Mouse (Mus musculus): ENCODE measurements around the gene Fam217b.

Fam217b gene

GRCm38 (mm10) chr2:178414261-178415149 lies at the start of gene Fam217b, which contains the start of gene Ppp1r3d:
Gene Fam217b, plus strand, starts transcription at chr2:178414524.
Gene Ppp1r3d, minus strand, starts transcription at chr2:178414472.
- peak; percentile 5 for DNase-seq (ENCODE audit: low read depth, low spot score)

DNA sequence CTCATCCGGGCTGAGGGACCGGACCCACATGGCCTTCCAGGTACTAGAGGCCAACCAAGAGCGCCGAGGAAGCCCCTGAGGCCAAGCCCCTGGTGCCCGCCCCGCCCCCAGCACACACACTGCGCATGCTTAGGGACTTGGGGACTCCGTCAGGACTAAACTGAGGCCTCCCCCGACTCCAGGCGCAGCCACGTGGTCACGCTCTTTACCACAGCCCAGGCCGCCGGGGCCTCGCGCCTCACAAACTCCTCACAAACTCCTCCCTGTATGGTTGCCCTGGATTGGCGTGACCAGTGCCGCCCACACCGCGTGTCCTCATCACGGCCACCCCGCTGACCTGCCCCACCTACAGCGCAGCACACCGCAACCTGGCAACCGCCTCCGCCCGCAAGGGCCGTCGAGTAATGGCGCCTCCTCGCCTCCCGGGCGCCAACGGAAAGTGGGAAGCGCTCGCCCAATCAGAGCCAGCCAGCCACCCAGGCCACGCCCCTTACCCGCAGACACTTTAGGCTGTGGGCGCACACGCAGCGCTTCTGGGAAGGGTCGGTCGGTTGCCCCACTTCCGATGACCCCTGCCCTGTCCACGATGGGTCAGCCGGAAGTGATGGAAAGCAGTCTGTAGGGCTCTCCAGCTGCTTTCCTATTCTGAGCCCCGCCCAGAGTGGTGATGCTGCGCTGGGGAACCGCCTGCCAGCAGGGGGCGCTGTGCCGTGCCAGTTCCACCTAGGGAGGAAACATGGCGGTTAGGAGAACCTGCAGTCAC lies 7.1 kb upstream of the Fam217b start, which contains the start of gene Sycp2:
TSS of gene Sycp2 (minus strand) at position 633 of the 763 bp plus-strand sequence.
- no peak for DNase-seq (ENCODE audit: low read depth, low spot score)

DNA sequence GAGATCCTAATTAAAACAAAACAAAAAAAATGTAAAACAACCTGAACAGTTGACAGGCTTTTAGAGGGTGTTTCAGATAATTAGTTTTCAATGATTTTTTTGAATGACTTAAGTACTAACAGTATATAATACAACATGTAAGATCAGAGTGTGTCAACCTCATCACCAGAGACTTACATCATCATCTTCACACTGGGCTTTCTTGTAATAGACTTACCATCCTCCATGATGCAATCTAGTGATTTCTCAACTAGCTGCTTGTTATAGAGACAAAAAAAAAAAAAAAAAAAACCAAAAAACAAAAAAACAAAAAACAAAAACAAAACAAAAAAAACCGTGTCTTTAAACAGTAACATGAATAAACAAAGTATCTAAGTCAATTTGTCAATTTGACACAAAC lies 5.3 kb upstream of the Fam217b start:
- DNase-seq (ENCODE audit: low read depth, low spot score): no peak

- DNase-seq (ENCODE audit: low read depth, low spot score): no peak
Observed at GRCm38 (mm10) chr2:178410286-178410685, 4.0 kb upstream of the Fam217b start.

GRCm38 (mm10) chr2:178412598-178412997 lies 1.7 kb upstream of the Fam217b start:
- DNase-seq (ENCODE audit: low read depth, low spot score): no peak

DNA sequence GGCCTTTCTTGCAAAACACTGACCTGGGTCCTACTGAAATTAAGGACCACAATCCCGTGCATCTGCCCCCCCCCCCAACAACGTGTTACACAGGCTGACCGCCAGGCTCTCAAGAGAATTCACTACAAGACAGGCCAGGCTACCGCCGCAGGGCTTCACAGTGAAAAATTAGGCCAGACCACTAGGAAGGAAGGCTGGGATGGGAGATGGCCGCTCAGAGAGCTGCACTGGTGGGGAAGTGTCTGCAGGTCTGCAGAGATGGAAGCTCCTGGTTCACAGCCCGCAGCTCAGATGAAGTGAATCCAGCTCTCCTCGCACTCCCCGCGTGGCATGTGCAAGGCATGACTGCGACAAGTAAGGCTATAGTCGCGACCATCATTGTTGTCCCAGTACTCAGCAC lies 1.2 kb upstream of the Fam217b start:
- no peak for DNase-seq (ENCODE audit: low read depth, low spot score)

- no peak for DNase-seq (ENCODE audit: low read depth, low spot score)
Observed at GRCm38 (mm10) chr2:178413481-178414260, 653 bp upstream of the Fam217b start.

DNA sequence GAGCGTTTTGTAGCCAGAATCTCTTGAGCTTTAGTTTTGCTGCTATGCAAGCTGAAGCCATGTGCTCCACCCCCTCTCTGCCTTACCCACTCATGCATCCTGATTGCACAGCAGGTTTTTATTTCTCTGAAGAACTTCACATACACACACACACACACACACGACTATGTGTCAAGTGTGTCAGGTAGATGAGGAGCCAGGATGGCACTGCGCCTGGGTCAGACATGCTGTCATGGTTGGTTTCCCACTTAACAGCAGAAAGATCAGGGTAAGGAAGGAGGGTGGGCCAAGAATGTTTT lies 775 bp downstream of the Fam217b start:
- no peak for DNase-seq (ENCODE audit: low read depth, low spot score)

DNA sequence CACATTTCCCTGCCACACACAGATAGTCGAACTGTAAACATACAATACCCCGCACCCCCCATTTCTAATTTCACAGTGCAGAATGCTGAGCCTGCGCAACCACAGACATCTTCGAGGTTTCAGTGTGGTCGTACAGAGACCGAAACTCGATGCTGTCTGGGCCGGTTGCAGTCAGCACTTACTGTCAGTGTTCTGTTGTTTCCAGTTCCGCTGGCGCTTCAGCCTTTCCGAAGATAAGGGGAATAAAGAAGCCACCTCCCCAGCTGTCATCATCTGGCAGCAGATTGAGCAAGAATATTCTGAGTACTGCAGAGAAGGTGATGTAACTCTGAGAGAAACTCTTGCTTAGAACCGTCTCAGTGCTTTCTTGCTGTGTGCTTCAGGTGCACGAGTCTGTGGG lies 2.1 kb downstream of the Fam217b start:
- DNase-seq (ENCODE audit: low read depth, low spot score): no peak

- DNase-seq (ENCODE audit: low read depth, low spot score): no peak
Observed at GRCm38 (mm10) chr2:178416970-178417369, 2.6 kb downstream of the Fam217b start.

GRCm38 (mm10) chr2:178420576-178420975 lies 6.3 kb downstream of the Fam217b start:
- DNase-seq (ENCODE audit: low read depth, low spot score): no peak

DNA sequence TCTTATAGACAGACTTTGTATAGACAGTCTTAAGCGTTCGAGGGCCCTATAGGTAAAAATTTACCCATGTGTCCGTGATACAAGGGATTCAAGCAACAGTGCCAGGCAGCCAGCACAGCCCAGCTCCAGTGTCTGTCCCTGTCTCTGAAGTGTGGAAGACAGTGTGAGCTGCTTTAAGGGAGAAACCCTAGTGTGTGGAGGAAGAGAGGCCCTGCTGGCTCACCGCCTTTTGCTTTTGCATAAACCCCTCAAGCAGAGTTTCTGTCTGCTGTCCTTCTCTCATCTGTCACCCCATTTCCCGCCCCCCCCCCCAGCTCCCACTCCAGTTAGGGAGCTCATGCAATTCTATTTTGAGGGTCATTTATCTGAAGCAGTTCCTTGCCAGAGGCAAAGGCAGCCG lies 7.3 kb downstream of the Fam217b start:
- DNase-seq (ENCODE audit: low read depth, low spot score): no peak

DNA sequence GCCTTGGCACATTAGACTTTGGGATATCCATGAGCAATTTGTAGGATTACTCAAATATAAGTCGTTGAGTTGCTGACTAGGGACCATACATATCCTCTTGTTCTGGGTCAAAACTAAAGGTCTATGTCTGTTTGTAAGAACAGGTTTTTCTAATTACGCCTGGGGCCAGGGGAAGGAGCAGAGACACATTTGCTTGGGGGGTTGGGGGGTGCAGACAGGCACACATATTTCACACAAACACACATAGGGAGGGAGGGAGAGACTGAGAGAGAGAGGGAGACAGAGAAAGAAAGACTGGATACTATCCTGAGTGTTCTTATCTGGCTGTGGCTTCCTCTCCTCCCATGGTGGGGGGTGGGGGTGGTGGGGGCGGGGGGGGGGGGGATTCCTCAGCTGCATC lies 7.9 kb downstream of the Fam217b start:
- no peak for DNase-seq (ENCODE audit: low read depth, low spot score)

DNA sequence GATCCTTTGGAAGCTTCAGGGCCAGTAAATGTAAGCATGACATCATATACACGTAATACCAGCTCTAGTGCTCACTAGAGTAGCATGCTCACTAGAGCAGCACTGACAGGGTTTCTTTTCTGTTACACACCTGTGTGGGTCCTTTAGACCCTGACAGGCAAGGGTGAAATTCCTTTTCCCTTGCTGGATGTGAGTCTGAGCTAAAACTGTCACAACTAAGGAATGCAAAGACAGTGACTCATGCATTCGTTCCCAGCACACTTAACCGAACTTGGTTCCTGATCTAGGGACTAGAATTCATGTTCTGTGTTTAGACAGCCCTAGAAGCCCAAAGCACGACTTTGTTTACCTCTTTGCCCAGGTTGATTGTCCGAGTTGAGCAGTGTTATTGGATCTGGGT lies 8.9 kb downstream of the Fam217b start:
- DNase-seq (ENCODE audit: low read depth, low spot score): no peak

DNA sequence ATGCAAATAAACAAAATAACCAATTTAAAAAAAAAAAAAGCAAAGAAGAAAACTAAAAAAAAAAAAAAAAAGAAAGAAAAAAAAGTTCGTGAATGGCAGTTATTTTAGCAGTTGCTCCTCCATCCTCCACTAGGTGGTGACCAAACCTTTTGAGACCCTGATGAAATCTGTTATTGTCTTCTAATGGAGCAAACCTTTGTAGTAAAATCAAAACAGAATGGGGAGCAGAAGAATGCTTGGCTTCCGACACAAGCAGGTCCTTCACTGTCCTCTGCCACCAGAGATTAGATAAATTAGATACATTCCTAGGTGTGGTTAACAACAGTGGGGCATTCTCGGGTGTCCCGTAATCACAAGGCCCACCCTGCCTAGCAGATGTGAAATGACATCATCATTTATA lies 11.9 kb downstream of the Fam217b start:
- no peak for DNase-seq (ENCODE audit: low read depth, low spot score)

DNA sequence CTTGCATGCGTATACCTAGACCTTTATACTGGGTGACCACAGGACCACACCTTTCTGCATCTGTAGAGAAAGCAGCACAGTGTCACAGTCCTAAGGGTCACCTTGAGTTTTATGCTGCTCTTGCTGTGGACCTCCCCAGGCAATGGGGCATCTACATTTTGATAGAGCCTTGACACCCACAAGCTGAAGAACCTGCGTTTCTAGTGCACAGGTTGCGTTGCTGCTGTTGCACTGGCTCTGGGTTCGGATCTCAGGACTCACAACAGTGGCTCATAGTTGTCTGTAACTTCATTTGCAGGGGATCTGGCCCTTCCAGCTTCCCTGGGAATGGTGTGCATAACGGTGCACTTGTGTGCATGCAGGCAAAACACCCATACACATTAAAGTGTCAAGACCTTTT lies 12.9 kb downstream of the Fam217b start:
- no peak for DNase-seq (ENCODE audit: low read depth, low spot score)

- no peak for DNase-seq (ENCODE audit: low read depth, low spot score)
Observed at GRCm38 (mm10) chr2:178428183-178428582, 13.9 kb downstream of the Fam217b start.

DNA sequence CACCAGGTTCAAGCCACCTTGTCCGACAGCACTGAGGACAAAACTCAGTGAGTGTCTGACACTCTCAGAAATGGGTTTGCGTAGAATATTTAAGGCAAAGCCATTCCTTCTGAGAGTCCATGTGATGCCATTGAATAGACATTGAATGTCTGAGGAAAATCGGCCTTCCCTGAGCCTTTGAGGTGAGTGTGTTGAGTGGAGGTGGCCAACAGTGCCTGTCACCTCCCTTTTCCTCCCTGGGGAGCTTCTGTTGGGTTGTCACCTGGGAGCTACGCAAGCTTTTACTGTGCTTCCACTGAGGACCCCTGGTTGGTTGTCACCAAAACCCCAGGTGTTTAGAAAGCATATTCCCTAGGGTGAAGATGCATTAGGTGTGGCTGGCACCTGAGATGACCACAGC lies 14.4 kb downstream of the Fam217b start:
- DNase-seq (ENCODE audit: low read depth, low spot score): no peak

- no peak for DNase-seq (ENCODE audit: low read depth, low spot score)
Observed at GRCm38 (mm10) chr2:178429426-178429825, 15.1 kb downstream of the Fam217b start.

GRCm38 (mm10) chr2:178430231-178430630 lies 15.9 kb downstream of the Fam217b start, which contains the start of gene Cdh26:
Gene Cdh26, plus strand, starts transcription at chr2:178430531.
- no peak for DNase-seq (ENCODE audit: low read depth, low spot score)

DNA sequence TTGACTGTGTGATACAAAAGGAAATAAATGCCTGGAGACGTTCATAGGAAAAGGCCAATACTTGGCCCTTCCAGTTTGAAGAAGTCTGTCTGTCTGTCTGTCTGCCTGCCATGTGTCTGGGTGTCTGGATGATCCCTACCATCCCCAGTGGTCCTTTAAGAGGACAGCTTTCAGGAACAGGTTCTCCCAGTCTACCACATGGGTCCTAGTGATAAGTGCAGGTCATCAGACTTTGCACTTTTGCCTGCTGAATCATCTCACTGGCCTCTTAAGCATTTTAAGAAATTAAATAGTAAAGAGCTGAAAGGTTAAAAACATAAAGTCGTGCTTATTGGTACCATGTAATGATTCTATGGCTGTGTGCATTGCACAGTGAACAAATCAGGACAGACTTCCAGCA lies 19.2 kb downstream of the Fam217b start:
- DNase-seq (ENCODE audit: low read depth, low spot score): no peak

DNA sequence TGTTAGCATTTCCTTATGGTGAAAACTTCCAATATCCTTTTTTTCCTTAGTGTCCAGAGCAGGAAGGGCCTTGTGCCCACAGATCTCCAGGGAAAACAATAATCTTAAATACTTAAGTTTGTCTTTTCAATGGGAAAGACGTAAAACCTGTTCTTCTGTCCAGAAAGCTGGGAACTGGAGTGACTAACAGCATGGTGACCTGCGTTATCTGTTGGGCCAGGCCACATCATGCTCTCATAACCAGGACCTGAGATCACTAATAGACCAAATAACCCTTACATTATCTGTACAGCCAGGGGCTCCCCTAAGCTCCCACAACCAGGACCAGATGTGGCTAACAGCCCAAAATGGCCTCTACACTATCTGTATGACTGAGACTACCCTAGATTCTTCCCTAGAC lies 19.6 kb downstream of the Fam217b start:
- DNase-seq (ENCODE audit: low read depth, low spot score): no peak

Data from CD4-positive, CD25-positive, alpha-beta regulatory T cell, adult 2 months (primary cell).